Mouse (Mus musculus) adrenal gland, postnatal 25 days (tissue): ENCODE measurements at regions not wholly inside any gene's neighbourhood (a gene's known extent, or its start where the extent isn't known, plus 50 kb on each side); places are given as distances from the start of the nearest gene placed in this dataset.

Source experiments
- DNase-seq: peaks from one replicate; pipeline ENCODE4 v3.0.0; 2021; ENCODE audit warnings: mixed read lengths

DNA sequence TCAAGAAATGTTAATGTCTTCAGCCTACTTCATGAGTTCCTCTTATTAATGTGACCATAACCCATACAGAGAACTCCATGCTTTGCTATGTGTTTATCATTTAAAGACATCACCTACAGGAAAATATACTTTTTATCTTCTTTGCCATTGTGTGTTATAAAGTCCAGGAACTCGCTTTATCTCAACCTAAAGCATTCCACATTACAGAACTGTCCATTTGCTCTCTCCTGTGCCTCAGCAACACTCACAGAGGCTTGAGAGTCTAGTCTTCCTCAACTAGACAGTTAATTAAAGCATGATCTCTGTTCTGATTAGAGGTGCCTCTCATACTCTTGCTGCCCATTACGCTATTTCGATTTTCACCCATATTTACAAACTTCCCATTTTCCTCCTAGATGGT lies 288.4 kb downstream of the Lipi start:
- no peak for DNase-seq

DNA sequence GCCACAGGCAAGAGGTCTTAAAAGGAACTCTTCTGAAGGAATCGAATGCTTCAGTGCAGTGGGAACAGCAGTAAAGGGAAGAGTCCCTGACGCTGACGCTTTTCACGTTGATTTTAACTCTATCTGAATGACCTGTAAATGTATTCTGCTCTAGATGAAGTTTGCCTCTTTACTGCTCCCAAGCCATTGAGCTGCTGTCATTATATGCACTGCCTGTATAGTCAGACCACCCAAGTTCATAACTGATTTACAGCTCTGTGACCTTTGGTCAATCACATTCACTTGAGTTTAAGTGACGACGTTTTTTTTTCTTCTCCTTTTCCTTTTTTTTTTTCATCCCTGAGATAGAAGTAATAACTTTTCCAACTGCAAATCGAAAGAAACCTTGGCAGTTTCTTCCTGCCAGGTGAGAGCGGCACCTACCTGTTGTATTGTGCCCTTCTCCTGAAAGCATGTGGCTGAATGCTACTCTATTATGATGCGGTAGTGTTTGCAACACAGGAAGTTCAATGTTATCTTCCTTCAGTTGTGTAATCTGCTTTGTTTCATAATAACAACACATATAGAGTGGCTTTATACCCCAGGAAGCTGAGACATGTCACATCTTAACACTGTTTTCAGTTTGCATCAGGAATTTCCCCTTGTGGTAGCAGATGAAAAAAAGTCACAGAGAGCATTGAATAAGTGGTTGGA lies 293.0 kb downstream of the Lipi start:
- DNase-seq: no peak

- DNase-seq: no peak
Observed at GRCm38 (mm10) chr16:75291194-75291593, 294.7 kb downstream of the Lipi start.

DNA sequence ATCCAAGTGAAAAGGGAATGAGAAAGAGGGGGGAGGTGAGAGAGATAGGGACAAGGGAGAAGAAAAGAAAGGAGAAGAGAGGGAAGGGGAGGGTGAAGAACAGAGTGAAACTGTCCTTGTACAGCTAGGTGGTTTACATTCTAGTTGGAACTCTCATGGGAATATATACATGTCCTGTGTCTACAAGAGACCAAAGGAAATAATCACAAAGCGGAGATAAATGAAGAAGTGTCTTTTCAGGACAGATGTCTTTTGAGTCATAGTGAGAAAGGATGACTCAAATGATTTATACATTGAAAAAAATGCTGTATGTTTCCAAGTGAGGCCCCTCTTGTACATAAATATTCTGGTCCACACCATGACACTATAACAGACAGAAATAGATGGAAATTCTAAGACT lies 298.7 kb downstream of the Lipi start:
- DNase-seq: no peak

- no peak for DNase-seq
Observed at GRCm38 (mm10) chr16:75285811-75286210, 300.1 kb downstream of the Lipi start.

GRCm38 (mm10) chr16:75263903-75264302 lies 322.0 kb downstream of the Lipi start:
- no peak for DNase-seq

GRCm38 (mm10) chr16:75254981-75255380 lies 330.9 kb downstream of the Lipi start:
- DNase-seq: no peak

- no peak for DNase-seq
Observed at GRCm38 (mm10) chr16:75249170-75249569, 336.7 kb downstream of the Lipi start.

DNA sequence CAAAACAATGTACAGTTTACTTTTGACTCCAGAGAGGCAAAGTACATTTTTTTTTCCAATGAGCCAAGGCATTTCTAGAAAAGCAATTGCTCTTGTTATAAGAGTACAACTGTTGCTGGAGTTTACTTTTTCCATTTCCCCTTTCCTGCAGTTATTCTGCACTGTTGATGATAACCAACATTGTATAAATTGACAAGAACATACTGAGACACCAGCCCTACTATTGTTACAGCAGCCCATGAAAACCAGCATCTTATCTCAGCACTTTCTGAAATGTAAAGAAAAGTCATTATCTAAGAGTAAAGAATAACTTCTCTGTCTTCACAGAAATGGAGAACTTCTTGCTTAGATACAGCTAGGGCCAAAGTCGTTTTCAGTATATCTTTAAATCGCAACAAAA lies 345.5 kb downstream of the Lipi start:
- DNase-seq: no peak

- no peak for DNase-seq
Observed at GRCm38 (mm10) chr16:75232133-75232532, 353.7 kb downstream of the Lipi start.

DNA sequence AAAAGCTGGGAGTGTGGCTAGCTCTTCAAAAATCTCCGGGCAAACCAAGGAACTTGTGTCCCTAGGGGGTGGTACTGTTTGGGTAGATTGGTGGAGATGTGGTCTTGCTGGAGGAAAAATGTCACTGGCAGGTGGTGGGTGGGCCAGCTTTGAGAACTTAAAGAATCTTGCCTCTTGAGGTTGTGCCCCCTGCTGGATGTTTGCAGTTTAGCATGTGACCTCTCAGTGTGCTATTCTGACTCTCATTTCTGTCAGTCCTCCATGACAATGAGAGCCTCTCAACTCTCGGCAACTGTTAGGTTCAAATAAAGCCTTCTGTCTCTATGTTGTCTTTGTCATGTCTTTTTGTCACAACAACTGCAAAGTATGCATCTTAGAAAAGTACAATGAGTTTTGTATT lies 392.5 kb downstream of the Lipi start:
- peak; percentile 1 for DNase-seq

GRCm38 (mm10) chr16:75190316-75190715 lies 395.5 kb downstream of the Lipi start:
- no peak for DNase-seq

DNA sequence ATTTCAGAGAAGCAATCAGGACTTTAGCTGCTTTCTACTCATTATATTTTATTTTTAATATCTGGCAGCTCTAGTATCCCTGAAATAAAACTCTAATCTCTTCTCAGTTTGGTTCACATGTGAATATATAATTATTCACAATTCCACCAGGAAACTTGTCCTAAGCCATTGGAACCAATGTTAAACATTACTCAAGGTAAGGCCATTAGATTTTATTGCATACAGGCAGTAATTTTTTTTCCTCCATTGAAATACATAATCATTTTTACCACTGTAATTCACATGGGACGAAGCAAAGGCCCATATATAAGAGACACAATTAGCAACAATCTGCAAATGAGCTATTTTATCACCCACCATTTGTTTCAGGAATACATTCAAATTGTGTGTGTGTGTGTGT lies 419.8 kb downstream of the Lipi start:
- DNase-seq: no peak

DNA sequence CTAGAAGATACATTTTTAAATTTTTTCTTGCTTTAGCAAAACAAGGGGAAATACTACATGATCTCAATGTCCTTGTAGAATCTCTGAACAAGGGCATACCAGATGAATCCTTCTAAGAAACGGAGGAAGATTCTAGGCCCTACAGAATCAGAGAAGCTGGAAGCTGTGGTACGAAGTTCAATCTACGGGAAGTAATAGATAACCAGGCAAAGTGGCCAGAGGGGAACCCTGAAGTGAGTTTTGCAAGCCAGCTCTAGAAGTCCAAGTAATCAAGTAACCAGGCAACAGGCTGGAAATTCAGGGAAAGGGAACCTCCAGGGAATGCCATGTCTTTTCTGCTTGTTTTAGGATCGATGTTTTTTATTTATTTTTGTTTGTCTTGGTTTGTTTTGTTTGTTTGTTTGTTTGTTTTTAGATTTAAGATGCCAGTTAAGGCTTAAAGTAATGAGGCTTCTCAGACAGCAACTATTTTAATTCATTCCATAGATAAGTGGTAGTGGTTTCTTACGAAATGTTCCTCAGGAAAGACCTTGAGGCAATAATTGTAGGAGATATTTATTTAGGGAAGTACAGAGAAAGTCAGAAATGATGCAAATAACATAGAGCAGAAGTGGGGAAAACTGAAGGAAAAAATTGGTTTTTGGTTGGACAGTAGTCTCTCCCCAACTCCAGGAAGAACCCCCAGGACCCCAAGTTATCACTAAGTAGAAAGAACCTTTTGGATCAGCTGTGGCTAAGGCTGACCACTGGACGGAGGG lies 420.7 kb downstream of the Lipi start:
- DNase-seq: no peak

DNA sequence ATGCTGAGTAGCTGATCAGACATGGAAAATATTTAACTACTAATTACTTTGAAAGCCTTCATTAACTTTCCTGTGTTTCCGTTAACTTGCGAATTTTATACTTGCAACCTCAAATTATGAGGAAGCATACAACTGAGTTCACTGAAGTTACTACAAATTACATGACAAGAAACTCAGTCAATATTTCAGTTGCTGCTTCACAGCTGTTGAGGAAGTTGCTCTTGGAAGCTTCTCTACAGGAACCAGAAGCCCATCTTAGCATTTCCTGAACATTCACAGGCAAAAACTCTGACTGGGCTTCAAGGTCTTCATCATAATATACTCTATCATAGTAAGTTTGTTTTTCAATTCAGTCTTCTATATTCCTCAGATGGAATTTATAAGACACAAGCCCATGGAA lies 426.1 kb downstream of the Lipi start:
- DNase-seq: no peak

GRCm38 (mm10) chr16:75155441-75156038 lies 430.3 kb downstream of the Lipi start:
- no peak for DNase-seq
